Mouse (Mus musculus): ENCODE data around the gene Smg8. TPM values are rescaled to one million over a fixed set of nuclear protein-coding genes. Genes with fewer than 3 reads are reported as not detected.

Smg8 gene
- total RNA-seq, 1 experiment from 2014 or later: 19.6 TPM

DNA sequence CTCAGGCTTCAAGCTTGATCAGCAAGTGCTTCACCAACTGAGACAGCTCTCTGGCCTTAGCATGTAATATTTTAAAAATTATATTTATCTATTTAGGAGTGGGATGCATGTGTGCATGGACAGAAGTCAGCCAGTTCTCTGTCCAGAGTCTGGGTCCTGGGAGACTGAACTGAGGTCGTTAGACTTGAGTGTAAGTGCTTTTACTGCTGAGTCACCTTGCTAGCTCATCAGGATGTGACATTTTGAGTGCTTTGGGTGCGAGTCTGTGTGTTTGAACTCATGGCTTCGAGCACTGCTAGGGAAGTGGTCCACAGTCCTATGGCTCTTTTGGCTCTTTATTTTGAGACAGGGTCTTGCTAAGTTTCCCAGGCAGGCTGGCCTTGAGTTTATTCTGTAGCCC, 43.5 kb downstream of the Smg8 start:
- DNase-seq: no peak

DNA sequence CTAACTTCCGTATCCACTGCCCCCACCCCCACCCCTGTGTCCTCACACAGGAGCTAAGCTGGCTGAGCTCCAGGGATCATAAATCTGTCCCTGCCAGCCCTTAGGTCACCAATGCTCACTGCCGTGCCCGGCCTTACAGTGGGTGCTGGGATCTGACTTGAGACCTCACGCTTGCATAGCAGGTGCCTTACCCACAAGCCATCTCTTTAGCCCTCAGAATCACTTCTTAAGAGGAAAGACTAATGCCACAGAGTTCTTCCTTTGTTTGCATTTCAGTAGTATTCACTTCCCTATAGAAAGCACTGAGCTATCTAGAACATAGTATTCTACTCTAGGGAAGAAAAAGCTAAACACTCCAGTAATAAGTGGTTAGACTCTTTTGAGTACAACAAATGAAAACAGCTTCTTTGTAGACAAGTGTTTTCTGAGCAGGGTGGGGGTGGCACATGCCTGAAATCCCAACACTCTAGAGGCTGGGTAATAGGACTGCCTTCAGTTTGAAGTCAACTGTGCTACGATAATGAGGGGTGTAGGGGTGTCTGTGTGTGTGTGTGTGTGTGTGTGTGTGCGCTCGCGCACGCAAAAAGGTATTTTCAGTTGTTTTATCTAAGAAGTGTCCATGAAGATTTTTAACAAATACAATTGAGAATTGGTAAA, 47.1 kb downstream of the Smg8 start:
- peak; percentile 57 for DNase-seq

DNA sequence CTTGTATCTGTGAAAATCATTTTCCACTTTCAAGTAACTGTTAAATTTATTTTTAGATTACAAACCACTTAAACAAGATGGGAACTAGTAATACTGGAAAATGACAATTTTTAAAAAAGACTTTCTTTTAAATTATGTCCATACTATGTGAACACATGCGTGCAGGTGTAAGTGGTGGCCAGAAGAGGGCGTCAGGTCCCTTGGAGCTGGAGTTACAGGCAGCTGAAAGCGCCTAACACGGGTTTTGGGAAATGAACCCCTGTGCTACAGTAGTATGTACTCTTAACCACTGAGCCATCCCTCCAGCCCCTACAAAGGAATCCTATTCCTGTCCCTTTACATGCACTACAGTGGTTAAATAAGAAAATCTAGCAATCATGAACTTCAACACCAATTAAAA, 50.4 kb downstream of the Smg8 start:
- DNase-seq: no peak

DNA sequence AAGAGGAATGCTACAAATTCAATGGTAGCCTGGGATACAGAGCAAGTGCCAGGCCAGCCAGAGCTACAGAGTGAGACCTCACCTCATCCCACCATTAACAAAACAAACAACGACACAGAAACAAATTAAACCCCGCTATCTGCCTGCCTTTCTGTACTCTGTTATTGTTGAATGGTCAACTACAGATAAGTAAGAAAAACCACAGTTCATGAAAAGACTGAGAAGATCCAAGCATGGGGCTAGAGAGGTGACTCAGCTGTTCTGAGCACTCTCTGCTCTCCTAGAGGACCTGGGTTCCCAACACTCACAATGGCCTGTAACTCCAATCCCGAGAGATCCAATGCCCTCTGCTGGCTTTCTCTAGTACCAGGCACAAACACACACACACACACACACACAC, 58.4 kb downstream of the Smg8 start:
- DNase-seq: no peak

Small RNA genes lying within 50 kb of the gene (microRNA-seq; reads per million reads assigned to microRNA genes)
- gene Mir301: 264 to 355 reads per million in 2 experiments

Other genes starting within 250 kb of the Smg8 start
- gene Ypel2, start 93.1 kb downstream of the Smg8 start, total RNA-seq (2021): 38.3 and 38.6 TPM in 2 replicates
- gene Gdpd1, start 12.7 kb downstream of the Smg8 start, total RNA-seq (2021): 4.3 and 4.8 TPM in 2 replicates
- gene Prr11, start 21.9 kb upstream of the Smg8 start, total RNA-seq (2021): 2.5 and 3.4 TPM in 2 replicates
- 8.3 and 8.6 TPM in 2 replicates for gene Ska2, start 22.5 kb upstream of the Smg8 start, total RNA-seq (2021)
- 14.6 and 22.0 TPM in 2 replicates for gene Trim37, start 40.3 kb upstream of the Smg8 start, total RNA-seq (2021)